Mouse (Mus musculus) embryonic facial prominence, embryonic 15.5 days (tissue): ENCODE measurements at regions not wholly inside any gene's neighbourhood (a gene's known extent, or its start where the extent isn't known, plus 50 kb on each side); places are given as distances from the start of the nearest gene placed in this dataset.

Experiments used
- ATAC-seq: fragments of 200-750 bp; cut with Nextera tagmentation; 2 replicates; pipeline ENCODE4 v1.8.0; 2017; ENCODE audit warnings: low read depth, moderate TSS enrichment; ENCODE audit not compliant: insufficient number of reproducible peaks, low FRiP score, low TSS enrichment
- H3K27ac ChIP-seq: fragments of 300-500 bp; sonication (generic); replicated peaks from 2 replicates; pipeline ENCODE4 v1.5.1; 2015; ENCODE audit warnings: mild to moderate bottlenecking, inconsistent platforms
- H3K27me3 ChIP-seq: fragments of 300-500 bp; sonication (generic); 2 replicates; pipeline ENCODE4 v1.6.1; 2015; ENCODE audit warnings: inconsistent platforms
- H3K36me3 ChIP-seq: fragments of 300-500 bp; sonication (generic); 2 replicates; pipeline ENCODE4 v1.6.1; 2015; ENCODE audit warnings: mild to moderate bottlenecking, inconsistent platforms
- H3K4me1 ChIP-seq: fragments of 300-500 bp; sonication (generic); 2 replicates; pipeline ENCODE4 v1.6.1; 2015; ENCODE audit warnings: inconsistent platforms
- H3K4me2 ChIP-seq: fragments of 300-500 bp; sonication (generic); replicated peaks from 2 replicates; pipeline ENCODE4 v1.6.1; 2015; ENCODE audit warnings: mild to moderate bottlenecking, inconsistent platforms
- H3K4me3 ChIP-seq: fragments of 300-500 bp; sonication (generic); replicated peaks from 2 replicates; pipeline ENCODE4 v1.5.1; 2015; ENCODE audit warnings: mild to moderate bottlenecking, inconsistent platforms
- H3K9ac ChIP-seq: fragments of 300-500 bp; sonication (generic); 2 replicates; pipeline ENCODE4 v1.6.1; 2015; ENCODE audit warnings: inconsistent platforms
- H3K9me3 ChIP-seq: fragments of 300-500 bp; sonication (generic); replicated peaks from 2 replicates; pipeline ENCODE4 v1.6.1; 2016; ENCODE audit warnings: inconsistent platforms
- WGBS: fragments of 180-500 bp; shearing (Covaris S2); methylation state at CpG from one replicate; pipeline ENCODE4 v1.1.7; 2015; 5-methylcytosine and 5-hydroxymethylcytosine counted together

DNA sequence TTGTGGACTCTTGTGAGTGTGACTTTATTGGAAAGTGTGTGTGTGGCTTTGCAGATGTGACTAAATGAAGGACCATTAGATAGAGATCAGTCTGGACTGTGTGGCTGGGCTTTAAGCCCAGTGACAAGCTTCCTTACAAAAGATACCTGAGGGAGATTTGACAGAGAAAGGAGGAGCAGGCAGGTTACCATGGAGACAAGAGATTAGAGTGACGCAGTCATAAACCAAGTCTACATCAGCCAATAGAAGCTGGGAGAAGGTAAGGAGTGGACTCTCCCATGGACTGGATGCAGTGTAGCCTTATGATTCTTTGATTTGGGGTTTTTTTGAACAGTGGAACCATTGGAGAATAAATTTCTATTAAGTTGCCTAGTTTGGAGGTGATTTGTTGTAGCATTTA lies 181.6 kb upstream of the Gm6793 start:
- H3K27ac ChIP-seq = no peak overlapping the region
- no peaks in the 10 kb centered on the region for H3K4me1 ChIP-seq
- no peaks in the 10 kb centered on the region for H3K36me3 ChIP-seq
- H3K4me3 ChIP-seq = no peak overlapping the region
- no peak overlapping the region for H3K4me2 ChIP-seq
- ATAC-seq = no peak
- 75% methylated on average over 1 of the region's 1 CpGs for WGBS
- H3K27me3 ChIP-seq = no peaks in the 10 kb centered on the region
- no peaks in the 10 kb centered on the region for H3K9me3 ChIP-seq
- no peak overlapping the region for H3K9ac ChIP-seq

DNA sequence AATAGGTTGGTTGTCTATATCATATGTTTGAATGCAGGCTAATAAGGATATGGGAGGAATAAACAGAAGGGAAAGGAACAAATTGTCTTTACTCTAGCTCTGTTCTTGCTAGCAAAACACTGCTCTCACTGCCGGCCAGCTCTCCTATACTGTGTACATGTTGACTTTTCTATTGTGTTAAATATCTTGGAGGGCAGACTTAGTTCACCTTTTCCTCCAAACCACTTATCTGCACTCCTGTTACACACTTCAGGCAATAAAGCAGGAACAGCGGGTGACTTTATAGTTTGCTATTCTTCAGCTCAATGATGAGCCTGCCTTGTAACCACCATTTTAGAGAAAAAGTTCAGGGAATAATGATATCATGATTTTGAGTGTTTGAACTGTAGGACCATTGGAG lies 181.0 kb upstream of the Gm6793 start:
- H3K4me3 ChIP-seq = no peak overlapping the region
- no peaks in the 10 kb centered on the region for H3K4me1 ChIP-seq
- no peaks in the 10 kb centered on the region for H3K9me3 ChIP-seq
- no peak overlapping the region for H3K27ac ChIP-seq
- H3K27me3 ChIP-seq = no peaks in the 10 kb centered on the region
- H3K36me3 ChIP-seq = no peaks in the 10 kb centered on the region
- H3K4me2 ChIP-seq = no peak overlapping the region
- WGBS = 74% methylated on average over 2 of the region's 2 CpGs
- ATAC-seq = no peak
- H3K9ac ChIP-seq = no peak overlapping the region

DNA sequence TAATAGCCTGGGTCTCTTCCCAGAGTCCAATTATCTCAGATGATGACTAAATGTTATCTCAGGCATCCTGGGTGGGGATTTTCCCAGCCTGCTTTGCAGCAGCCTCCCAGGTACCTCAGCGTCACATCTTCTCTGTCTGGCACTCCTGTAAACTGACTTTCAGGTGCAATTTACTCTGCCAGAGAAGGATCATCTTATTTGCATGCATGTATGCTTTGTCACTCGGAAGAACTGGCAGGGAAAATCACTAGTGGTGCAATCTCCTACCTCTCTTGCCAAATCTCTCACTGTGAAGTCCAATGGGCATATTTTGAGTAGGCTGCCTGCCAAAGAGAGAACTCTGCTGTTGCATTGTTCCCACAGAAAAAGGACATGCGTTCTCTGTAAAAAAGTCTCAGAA lies 177.0 kb upstream of the Gm6793 start:
- no peaks in the 10 kb centered on the region for H3K9me3 ChIP-seq
- H3K9ac ChIP-seq = no peak overlapping the region
- H3K27me3 ChIP-seq = no peaks in the 10 kb centered on the region
- no peak overlapping the region for H3K27ac ChIP-seq
- H3K4me2 ChIP-seq = no peak overlapping the region
- no peaks in the 10 kb centered on the region for H3K36me3 ChIP-seq
- H3K4me3 ChIP-seq = no peak overlapping the region
- WGBS = 66% methylated on average over 3 of the region's 3 CpGs
- no peaks in the 10 kb centered on the region for H3K4me1 ChIP-seq
- no peak for ATAC-seq

- Histone ChIP-seq H3K9ac (no peak overlapping the region), H3K36me3 (no peaks in the 10 kb centered on the region), H3K9me3 (no peaks in the 10 kb centered on the region), H3K4me2 (no peak overlapping the region), H3K27me3 (no peaks in the 10 kb centered on the region), H3K27ac (no peak overlapping the region), H3K4me3 (no peak overlapping the region), H3K4me1 (no peaks in the 10 kb centered on the region)
- no peak for ATAC-seq
- 23% methylated on average over 2 of the region's 2 CpGs for WGBS
Observed at GRCm38 (mm10) chr8:112189698-112190097, 174.9 kb upstream of the Gm6793 start.

DNA sequence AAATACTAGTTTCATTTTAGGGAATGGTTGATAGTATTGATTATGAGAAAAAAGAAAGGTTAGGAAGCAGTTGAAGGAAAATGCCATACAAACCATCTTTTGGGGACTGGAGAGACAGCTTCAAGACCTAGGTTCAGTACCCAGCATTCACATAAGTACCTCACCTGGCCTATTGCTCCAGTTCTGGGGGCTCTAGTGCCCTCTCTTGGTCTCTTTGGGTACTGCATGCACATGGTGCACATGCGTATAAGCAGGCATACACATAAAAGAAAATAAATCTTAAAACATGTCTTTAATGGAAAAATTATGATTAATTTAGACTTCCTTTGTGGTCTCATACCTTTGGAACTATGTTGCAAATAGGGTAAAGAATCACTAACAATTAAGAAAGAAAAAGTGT lies 155.3 kb upstream of the Gm6793 start:
- WGBS = 100% methylated on average over 1 of the region's 1 CpGs
- Histone ChIP-seq H3K36me3 (no peaks in the 10 kb centered on the region), H3K9me3 (no peaks in the 10 kb centered on the region), H3K27me3 (no peaks in the 10 kb centered on the region), H3K9ac (no peak overlapping the region), H3K4me1 (no peaks in the 10 kb centered on the region), H3K27ac (no peak overlapping the region), H3K4me2 (no peak overlapping the region), H3K4me3 (no peak overlapping the region)
- no peak for ATAC-seq

DNA sequence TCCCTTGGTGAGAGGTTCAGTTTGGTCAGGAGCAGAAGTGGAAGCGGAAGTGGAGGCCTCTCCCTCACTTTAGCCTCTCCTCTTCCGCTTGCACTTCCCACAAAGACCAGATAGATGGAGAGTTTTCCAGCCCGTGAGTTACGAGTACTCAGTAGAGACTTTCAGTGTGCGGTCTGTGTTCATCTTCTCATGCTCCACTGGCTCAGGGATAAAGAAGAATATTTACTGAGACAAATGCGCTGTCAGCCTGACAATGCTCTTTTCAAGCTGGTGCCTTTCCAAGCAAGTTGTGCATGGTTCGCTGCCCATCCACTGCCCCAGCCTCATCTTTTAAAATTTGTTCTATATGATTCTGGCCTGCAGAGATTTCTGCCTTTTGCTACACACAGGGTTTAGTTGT lies 141.8 kb upstream of the Gm6793 start:
- 80% methylated on average over 7 of the region's 7 CpGs for WGBS
- no peak for ATAC-seq

GRCm38 (mm10) chr8:112138924-112139323 lies 124.1 kb upstream of the Gm6793 start:
- ATAC-seq = no peak
- Histone ChIP-seq H3K9ac (no peak overlapping the region), H3K4me1 (no peaks in the 10 kb centered on the region), H3K36me3 (no peaks in the 10 kb centered on the region), H3K4me2 (no peak overlapping the region), H3K27ac (no peak overlapping the region), H3K4me3 (no peak overlapping the region), H3K27me3 (no peaks in the 10 kb centered on the region), H3K9me3 (no peaks in the 10 kb centered on the region)
- 45% methylated on average over 5 of the region's 5 CpGs for WGBS

More for the DNA sequence above, 141.8 kb upstream of the Gm6793 start:
- H3K36me3 ChIP-seq = no peaks in the 10 kb centered on the region
- H3K9ac ChIP-seq = no peak overlapping the region
- H3K4me3 ChIP-seq = no peak overlapping the region
- H3K27ac ChIP-seq = no peak overlapping the region
- no peaks in the 10 kb centered on the region for H3K4me1 ChIP-seq
- no peaks in the 10 kb centered on the region for H3K9me3 ChIP-seq
- no peak overlapping the region for H3K4me2 ChIP-seq
- H3K27me3 ChIP-seq = no peaks in the 10 kb centered on the region

GRCm38 (mm10) chr8:112130196-112130595 lies 115.4 kb upstream of the Gm6793 start:
- H3K27me3 ChIP-seq = no peaks in the 10 kb centered on the region
- no peak overlapping the region for H3K4me3 ChIP-seq
- no peak overlapping the region for H3K4me2 ChIP-seq
- H3K4me1 ChIP-seq = no peaks in the 10 kb centered on the region
- no peak overlapping the region for H3K27ac ChIP-seq
- H3K9me3 ChIP-seq = no peaks in the 10 kb centered on the region
- H3K36me3 ChIP-seq = no peaks in the 10 kb centered on the region
- 70% methylated on average over 2 of the region's 2 CpGs for WGBS
- no peak overlapping the region for H3K9ac ChIP-seq
- no peak for ATAC-seq

DNA sequence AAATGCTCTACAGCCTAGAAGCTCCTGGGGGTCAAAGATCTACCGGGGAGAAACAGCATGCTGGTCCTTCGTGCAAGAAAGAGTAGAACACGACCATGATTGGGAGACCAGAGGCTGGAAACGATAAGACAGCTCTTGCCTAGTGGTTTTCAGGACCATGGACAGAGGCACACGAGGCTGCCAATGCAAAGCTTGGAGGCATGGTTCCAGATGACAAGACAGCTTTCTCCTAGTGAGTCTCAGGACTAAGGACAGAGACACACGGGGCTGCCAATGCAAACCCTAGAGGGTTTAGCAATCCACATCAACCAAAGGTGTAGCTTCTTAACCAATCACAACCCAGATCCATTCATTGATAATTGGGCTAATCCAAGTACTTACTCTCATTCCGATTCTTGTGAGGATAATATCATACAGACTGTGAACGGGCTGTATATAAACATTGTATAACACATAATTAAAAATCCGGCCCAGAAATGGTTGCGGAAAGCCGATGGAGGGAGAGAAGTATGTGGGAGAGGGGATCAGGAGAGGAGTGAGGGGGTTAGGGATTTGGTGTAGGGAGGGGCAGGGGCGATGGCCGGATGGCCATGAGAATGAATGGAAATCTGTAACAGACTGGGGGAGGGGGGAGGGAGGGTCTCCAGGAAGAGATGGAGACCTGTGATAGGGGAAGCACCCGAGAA lies 114.1 kb upstream of the Gm6793 start:
- H3K4me3 ChIP-seq = no peak overlapping the region
- ATAC-seq = no peak
- H3K4me2 ChIP-seq = no peak overlapping the region
- H3K27ac ChIP-seq = no peak overlapping the region
- H3K9me3 ChIP-seq = no peaks in the 10 kb centered on the region
- H3K36me3 ChIP-seq = no peaks in the 10 kb centered on the region
- no peaks in the 10 kb centered on the region for H3K4me1 ChIP-seq
- H3K9ac ChIP-seq = no peak overlapping the region
- no peaks in the 10 kb centered on the region for H3K27me3 ChIP-seq
- 50% methylated on average over 14 of the region's 14 CpGs for WGBS

GRCm38 (mm10) chr8:112111950-112112349 lies 97.1 kb upstream of the Gm6793 start:
- Histone ChIP-seq H3K4me2 (no peak overlapping the region), H3K27me3 (no peaks in the 10 kb centered on the region), H3K9me3 (no peaks in the 10 kb centered on the region), H3K4me3 (no peak overlapping the region), H3K36me3 (no peaks in the 10 kb centered on the region), H3K27ac (no peak overlapping the region), H3K4me1 (no peaks in the 10 kb centered on the region), H3K9ac (no peak overlapping the region)
- WGBS = 59% methylated on average over 2 of the region's 2 CpGs
- ATAC-seq = no peak

DNA sequence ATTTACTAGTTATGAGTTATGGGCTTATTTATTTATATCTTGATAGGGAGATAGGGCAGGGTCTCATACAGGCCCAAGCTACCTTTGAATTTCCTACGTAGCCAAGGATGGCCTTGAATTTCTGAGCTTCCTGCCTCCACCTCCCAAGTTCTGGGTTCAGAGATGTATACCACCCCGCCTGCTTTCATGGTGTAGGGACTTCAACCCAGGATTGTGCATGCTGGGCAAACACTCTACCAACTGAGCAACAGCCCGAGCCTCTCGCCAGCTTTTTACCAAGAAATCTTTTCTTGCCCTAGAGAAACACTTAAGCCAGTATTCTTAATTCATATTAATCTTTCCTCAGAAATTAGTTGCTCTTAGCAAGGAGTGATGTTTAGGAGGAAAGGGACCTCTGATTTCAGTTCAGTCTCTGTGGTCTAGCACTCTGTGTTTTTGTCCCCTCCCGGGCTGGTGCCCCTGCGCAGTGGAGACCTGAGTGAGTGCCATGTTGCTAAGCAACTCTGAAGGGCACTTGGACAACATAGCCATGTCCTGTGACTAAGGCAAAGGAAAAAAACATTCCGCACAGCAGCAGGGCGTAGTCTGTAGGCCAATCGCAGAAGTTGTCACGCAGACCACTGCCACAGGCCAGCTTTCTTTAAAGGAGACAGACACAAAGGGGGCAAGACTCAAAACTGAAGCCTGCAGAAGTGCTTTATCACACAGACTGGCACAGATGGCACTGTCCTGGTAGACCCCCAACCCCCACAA lies 83.2 kb upstream of the Gm6793 start:
- H3K9me3 ChIP-seq = no peaks in the 10 kb centered on the region
- H3K4me1 ChIP-seq = no peaks in the 10 kb centered on the region
- no peaks in the 10 kb centered on the region for H3K36me3 ChIP-seq
- no peak overlapping the region for H3K4me2 ChIP-seq
- 88% methylated on average over 10 of the region's 10 CpGs for WGBS
- ATAC-seq = no peak
- H3K4me3 ChIP-seq = no peak overlapping the region
- no peak overlapping the region for H3K9ac ChIP-seq
- no peaks in the 10 kb centered on the region for H3K27me3 ChIP-seq
- H3K27ac ChIP-seq = no peak overlapping the region

DNA sequence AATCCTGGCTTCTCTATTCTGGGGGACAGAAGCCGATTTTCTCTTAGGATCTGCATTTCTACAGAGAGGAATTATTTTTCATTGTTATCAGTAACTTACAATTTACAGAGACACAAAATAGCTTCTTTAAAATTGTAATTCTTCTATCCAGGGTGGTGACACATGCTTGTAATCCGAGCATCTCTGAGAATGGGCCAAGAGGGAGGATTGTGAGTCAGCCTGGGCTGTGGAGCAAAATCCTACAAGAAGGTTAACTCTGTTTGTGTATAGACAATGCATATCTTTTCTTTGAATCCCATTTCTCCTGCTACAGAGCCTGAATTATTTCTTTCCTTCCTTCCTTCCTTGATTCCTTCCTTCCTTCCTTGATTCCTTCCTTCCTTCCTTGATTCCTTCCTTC lies 80.0 kb upstream of the Gm6793 start:
- 78% methylated on average over 2 of the region's 2 CpGs for WGBS

More for the DNA sequence above, 80.0 kb upstream of the Gm6793 start:
- Histone ChIP-seq H3K4me2 (no peak overlapping the region), H3K9ac (no peak overlapping the region), H3K4me1 (no peaks in the 10 kb centered on the region), H3K9me3 (no peaks in the 10 kb centered on the region), H3K36me3 (no peaks in the 10 kb centered on the region), H3K27me3 (no peaks in the 10 kb centered on the region), H3K27ac (no peak overlapping the region), H3K4me3 (no peak overlapping the region)
- ATAC-seq = no peak
